Mouse (Mus musculus) embryo, embryonic 11.5 days (tissue): Measurements from ENCODE around the gene Zwilch.

Experiments
- DNase-seq: peaks from one replicate; pipeline ENCODE4 v3.0.0-alpha.2; 2012; ENCODE audit warnings: low read depth, low spot score

Zwilch gene

DNA sequence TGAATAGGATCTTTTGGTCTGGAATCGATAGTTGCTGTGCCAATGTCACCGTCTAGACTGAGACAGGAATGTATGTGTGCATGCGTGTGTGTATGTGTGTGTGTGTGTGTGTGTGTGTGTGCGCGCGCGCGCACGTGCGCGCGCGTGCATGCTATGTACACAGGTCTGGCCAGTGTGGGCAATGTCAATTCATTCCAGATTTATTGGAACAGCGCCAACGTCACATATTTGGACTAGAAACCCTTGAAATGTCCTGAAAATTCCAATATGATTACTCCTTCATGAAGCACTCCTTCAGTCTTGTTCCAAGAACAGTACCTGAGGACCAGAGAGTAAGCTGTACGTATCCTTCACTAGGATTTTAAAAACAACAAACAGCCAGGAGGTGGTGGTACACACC is 62.4 kb downstream of the Zwilch start:
- DNase-seq, result no peak

DNA sequence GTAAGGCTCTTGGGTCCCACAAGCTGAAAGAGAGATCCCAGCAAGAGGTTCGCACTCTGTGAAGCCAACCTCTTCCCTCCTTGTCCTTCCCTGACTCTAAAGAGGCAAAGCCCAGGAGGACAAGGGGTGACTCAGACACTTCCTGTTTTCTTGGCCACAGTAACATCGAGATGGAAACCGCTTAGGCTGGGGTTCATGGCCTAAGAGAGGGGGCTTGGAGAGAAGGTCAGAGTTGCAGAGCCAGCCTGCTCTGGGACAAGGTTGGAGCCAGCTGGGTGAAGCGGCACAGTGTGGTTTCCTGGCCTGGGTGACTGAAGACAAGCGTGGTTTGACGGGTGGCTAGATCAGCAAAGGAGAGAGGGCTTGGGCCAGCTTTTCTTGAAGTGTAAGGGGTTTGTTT is 67.6 kb downstream of the Zwilch start:
- DNase-seq, result no peak

DNA sequence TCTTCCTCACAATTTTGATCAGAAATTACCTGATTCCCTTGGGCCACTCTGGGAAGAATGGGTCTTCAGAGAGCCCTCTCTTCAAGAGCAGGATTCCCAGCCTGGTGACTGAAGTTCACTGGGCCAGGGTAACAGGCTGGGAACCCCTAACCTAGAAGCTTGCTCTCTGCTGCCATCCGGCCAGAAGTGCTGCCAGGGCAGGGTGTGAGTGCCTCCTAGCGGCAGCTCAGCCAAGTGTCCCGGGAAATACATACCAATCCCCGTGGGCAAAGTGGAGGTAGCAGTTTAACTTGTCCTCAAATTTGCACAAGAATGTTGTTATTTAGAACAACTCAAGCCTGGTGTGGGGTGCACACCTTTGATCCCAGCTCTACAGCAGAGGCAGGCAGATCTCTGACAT is 72.5 kb downstream of the Zwilch start:
- DNase-seq, result peak; percentile 61

DNA sequence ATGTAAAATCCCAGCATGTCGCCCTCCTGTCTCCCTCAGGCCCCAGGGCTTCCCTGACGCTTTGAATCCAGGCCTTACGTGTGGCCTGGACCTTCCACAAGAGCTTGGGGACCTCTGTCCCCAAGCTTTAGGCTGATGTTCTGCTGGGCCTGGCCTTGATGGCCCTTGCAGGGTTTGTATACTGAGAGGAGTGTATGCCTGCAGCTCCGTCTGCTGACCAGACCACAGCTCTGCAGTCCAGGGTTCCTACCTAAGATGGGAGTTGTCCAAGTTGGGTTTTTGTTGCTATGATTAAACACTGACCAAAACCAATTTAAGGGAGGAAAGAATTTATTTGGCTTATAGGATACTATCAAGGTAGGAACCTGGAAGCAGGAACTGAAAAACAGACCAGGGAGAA is 74.6 kb downstream of the Zwilch start:
- no peak for DNase-seq

DNA sequence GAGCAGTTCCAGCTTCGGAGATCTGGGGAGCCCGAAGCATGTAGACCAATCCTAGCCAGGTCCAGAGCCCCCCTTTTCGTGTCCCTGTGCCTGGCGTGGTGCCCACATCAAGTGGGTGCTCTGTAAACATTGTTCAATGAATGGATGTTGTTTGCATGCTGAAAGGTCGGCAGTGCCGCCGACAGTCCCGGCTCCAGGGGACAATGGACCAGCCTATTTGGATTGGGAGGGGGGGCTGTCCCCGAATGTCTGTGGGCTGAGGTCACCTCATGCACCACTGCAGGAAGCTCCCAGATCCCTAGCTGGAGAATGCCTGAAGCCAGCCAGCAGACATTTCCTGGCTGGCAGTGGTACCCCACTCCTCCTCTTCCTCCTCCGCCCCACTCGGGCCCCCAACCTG is 78.8 kb downstream of the Zwilch start:
- DNase-seq, result no peak

DNA sequence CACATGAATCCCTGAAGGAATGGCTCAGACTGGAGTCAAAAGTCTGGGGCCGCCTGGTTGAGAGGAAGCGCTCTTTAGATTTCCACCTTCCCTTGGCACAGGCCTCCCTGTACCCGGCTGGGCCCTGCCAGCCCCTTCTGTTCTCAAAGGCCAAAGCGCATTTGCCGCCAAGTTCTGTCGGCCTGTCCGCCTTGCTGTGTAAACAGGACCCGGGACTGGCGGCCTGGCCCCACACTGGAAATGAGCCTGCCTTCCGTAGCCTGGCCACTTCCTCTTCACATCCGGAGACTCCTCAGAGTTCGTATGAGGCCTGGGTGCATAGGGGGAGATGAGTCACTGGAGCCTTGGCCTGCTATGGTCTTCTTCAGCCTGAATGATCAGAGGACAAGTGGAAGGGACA is 83.9 kb downstream of the Zwilch start:
- DNase-seq, result no peak

DNA sequence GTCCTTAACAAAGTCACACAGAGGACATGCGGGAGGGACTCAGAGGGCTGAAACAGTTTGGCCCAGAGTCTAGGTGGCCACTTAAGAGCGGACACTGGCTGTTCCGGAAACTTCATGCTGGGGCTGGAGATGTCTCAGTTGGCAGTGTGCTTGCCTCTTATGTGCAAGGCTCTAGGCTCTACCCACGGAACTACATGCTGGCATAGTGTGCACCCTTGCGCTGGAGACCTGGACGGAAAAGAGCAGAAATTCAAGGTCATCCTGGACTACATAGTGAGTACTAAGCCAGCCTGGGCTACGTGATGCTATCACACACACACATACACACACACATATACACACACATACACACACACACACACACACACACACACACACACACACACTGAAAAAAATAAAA is 84.6 kb downstream of the Zwilch start:
- DNase-seq, result no peak

DNA sequence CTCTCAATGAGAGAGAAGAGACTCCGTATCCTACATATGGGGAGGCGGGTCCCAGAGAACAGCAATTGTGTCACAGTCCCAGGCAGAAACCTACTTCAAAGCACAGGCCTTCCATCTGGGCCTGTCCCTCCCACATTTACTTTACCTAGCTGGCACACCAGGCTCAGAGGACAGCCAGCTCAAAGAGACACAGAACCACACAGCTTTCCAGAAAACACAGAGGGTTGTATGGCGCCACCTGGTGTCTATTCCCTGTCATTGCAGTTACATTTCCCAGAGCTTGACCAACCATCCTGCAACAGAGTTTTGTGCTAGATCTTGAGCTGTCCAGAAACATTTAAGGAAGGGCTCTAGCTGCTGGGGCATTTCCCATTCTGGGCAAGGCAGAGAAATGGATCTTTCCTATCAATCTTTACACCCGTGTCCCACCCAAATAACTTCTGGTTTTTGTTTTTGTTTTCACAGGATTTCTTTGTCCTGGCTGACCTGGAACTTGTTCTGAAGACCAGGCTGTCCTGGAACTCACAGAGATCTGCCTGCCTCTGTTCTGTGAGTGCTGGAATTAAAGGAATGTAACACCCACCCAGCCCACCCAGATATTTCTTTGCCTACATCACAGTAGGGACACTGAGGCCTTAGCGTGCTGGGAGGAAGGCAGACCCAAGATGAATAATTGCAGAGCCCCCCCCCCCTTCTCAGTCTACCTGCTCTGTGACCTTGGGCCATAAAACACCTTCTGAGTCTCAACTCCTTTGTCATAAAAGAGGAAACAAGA is 85.3 kb downstream of the Zwilch start:
- DNase-seq, result peak; percentile 64
